Comparison of ENCODE assay signal across 13 mouse cellular contexts in the genomic region with DNA sequence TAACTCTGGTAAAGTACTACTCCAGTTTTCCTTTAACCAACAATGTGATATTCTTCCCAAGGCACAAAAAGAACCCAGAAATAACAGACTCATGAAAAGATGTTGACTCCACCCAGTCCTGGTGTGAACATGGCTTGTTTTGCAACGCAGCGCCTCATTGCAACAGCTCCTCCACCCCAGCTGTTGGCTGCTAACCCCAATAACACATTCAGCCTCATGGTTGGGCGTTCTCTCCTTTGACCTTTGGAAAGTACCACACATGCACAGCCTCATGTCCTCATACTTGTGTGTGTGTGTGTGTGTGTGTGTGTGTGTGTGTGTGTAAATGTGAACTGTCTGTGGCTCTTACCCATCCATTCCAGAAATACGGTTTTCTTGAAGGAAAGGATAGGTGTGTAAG. TPM values are rescaled to one million over a fixed set of nuclear protein-coding genes. Genes with fewer than 3 reads are reported as not detected.
DNase-seq lines count a peak whose midpoint lies in the region; ATAC-seq and TF ChIP-seq lines count a peak whose summit lies in the region.
"Had no signal": no experiment of that assay in that cellular context is flagged by ENCODE, and none has a peak within 500 bp of the region (broad histone marks: within the 10 kb centered on the region; RNA-seq: fewer than 3 reads in every experiment).

No protein-coding gene starts in this region.

- no peaks in the 10 kb centered on the region for H3K4me1 ChIP-seq in midbrain, embryonic 13.5 days (replicated peaks)
- H3K4me1 ChIP-seq: forebrain, embryonic 12.5 days; hindbrain, embryonic 12.5 days; neural tube, embryonic 12.5 days had no signal

- H3K27ac ChIP-seq in gastrocnemius, adult 2 months = peak overlapping the region; percentile 51
- H3K27ac ChIP-seq in midbrain, embryonic 13.5 days = no peak overlapping the region
- H3K27ac ChIP-seq: forebrain, embryonic 12.5 days; hindbrain, embryonic 12.5 days; neural tube, embryonic 12.5 days had no signal

- H3K27me3 ChIP-seq in midbrain, embryonic 13.5 days = no peaks in the 10 kb centered on the region
- H3K27me3 ChIP-seq: CH12.LX; forebrain, embryonic 12.5 days; hindbrain, embryonic 12.5 days; neural tube, embryonic 12.5 days had no signal

- H3K36me3 ChIP-seq in midbrain, embryonic 13.5 days = no peaks in the 10 kb centered on the region
- H3K36me3 ChIP-seq: forebrain, embryonic 12.5 days; hindbrain, embryonic 12.5 days; neural tube, embryonic 12.5 days had no signal

- 94% methylated on average over 4 of the region's 4 CpGs for WGBS in midbrain, embryonic 13.5 days

- peak; percentile 68 for DNase-seq in gastrocnemius, adult 2 months
- DNase-seq in gastrocnemius, postnatal 10 days = no peak
- peak; percentile 65 for DNase-seq in CD4-positive helper T cell, adult 2 months (ENCODE audit: low read depth, low spot score)
- DNase-seq in fat pad, adult 2 months (ENCODE audit: extremely low read depth, low read depth, low spot score) = peak; percentile 30
- DNase-seq in lung, postnatal 25 days (ENCODE audit: low spot score) = peak; percentile 64
- DNase-seq in kidney, adult 8-10 months = no peak
- no peak for DNase-seq in left cerebral cortex, adult 8-10 months (ENCODE audit: low spot score in 2 of 2)
- DNase-seq: cerebellum, postnatal 36 days had no signal

- H3K9me3 ChIP-seq in midbrain, embryonic 13.5 days = no peaks in the 10 kb centered on the region
- H3K9me3 ChIP-seq: forebrain, embryonic 12.5 days; hindbrain, embryonic 12.5 days; neural tube, embryonic 12.5 days had no signal

- H3K4me3 ChIP-seq in gastrocnemius, adult 2 months = no peak overlapping the region
- H3K4me3 ChIP-seq in midbrain, embryonic 13.5 days (replicated peaks) = no peak overlapping the region
- H3K4me3 ChIP-seq: forebrain, embryonic 12.5 days; hindbrain, embryonic 12.5 days; neural tube, embryonic 12.5 days had no signal

- H3K9ac ChIP-seq in midbrain, embryonic 13.5 days (replicated peaks) = no peak overlapping the region
- H3K9ac ChIP-seq: forebrain, embryonic 12.5 days; hindbrain, embryonic 12.5 days; neural tube, embryonic 12.5 days had no signal

- intact Hi-C loops in gastrocnemius, adult 2 months (cut with DNase I) = loop anchor here (5.0 kb wide), 1 partner anchor 39 kb away; a partner anchor contains a TSS

- ATAC-seq in midbrain, embryonic 13.5 days = no peak

- no peak for TF ChIP-seq CTCF in gastrocnemius, adult 2 months (IDR thresholded peaks at IDR 0.05)

- H3K4me2 ChIP-seq in midbrain, embryonic 13.5 days (replicated peaks) = no peak overlapping the region
- H3K4me2 ChIP-seq: forebrain, embryonic 12.5 days; hindbrain, embryonic 12.5 days; neural tube, embryonic 12.5 days had no signal

RNA-seq across cellular contexts. Expression of a gene that starts 37.0 kb away (rescaled TPM):
- total RNA-seq in gastrocnemius, adult 2 months (2021) = 1 to 10 TPM; 2.3 to 2.4 TPM
- total RNA-seq in gastrocnemius, postnatal 10 days (2021) = 1 to 10 TPM; 2.6 to 4.0 TPM
- 1.0 TPM in 2 replicates for polyA plus RNA-seq in midbrain, embryonic 13.5 days (2015; fragmentation: Nextera tagmentation; extraction: Ambion mirVana)
- 10 to 100 TPM in 2 of 4 experiments, 1 to 10 TPM in 2; 5.9 to 15.2 (median 9.3) TPM for total RNA-seq in left cerebral cortex, adult 8-10 months (2022)

Comparison
In these comparisons a context has a peak if more than half of its experiments do, and no peak if none do; other contexts are left out.
1. DNase-seq: peak in gastrocnemius, adult 2 months (single experiment), CD4-positive helper T cell, adult 2 months (single experiment), fat pad, adult 2 months (single experiment) and lung, postnatal 25 days (single experiment); none in gastrocnemius, postnatal 10 days (single experiment), kidney, adult 8-10 months (0 of 2) and left cerebral cortex, adult 8-10 months (0 of 2).